Mouse (Mus musculus) frontal cortex, adult 2 months (tissue): ENCODE measurements around the gene Nphs1. TPM values are rescaled to one million over a fixed set of nuclear protein-coding genes. Genes with fewer than 3 reads are reported as not detected.
A peak's percentile ranks its signal among the peaks of the same experiment; 100 is the strongest.
"Not testable (repeated sequence)": the region's sequence is repeated elsewhere in the genome, so short reads cannot be mapped to it uniquely, and the experiment has no call there.

ENCODE experiments used
- DNase-seq, 2 experiments: peaks; one replicate each; pipeline ENCODE4 v3.0.0; 2022; ENCODE audit warnings: low spot score in 1 of 2; ENCODE audit errors: extremely low spot score in 1 of 2
- polyA plus RNA-seq: library from polyadenylated mRNA; depleted of rRNA; stranded (reverse); fragments of >200 nt; gene quantifications from 2 replicates; pipeline ENCODE4 v1.2.3, GENCODE M21; 2012

Nphs1 gene
- polyA plus RNA-seq, 1 experiment: 1.6 TPM

- no peak for DNase-seq
Measured at GRCm38 (mm10) chr7:30439734-30440133, 18.4 kb upstream of the Nphs1 start.

- DNase-seq: peak in 1 of 2 experiments; percentile 78
Measured at GRCm38 (mm10) chr7:30440697-30441096, 17.4 kb upstream of the Nphs1 start.

- no peak for DNase-seq
Measured at GRCm38 (mm10) chr7:30443696-30444095, 14.4 kb upstream of the Nphs1 start.

GRCm38 (mm10) chr7:30444154-30444970 lies 13.8 kb upstream of the Nphs1 start:
- DNase-seq: peak; percentile 61 to 75

- DNase-seq: peak in 1 of 2 experiments; percentile 83
Measured at GRCm38 (mm10) chr7:30444971-30445751, 13.0 kb upstream of the Nphs1 start, which contains the start of gene Aplp1. TSS of gene Aplp1 (minus strand) at chr7:30445535.

- no peak for DNase-seq
Measured at GRCm38 (mm10) chr7:30450241-30450640, 7.9 kb upstream of the Nphs1 start.

GRCm38 (mm10) chr7:30453327-30453726 lies 4.8 kb upstream of the Nphs1 start:
- no peak for DNase-seq

- no peak for DNase-seq
Measured at GRCm38 (mm10) chr7:30453766-30454165, 4.3 kb upstream of the Nphs1 start.

GRCm38 (mm10) chr7:30454259-30454658 lies 3.9 kb upstream of the Nphs1 start:
- no peak for DNase-seq

GRCm38 (mm10) chr7:30456487-30456886 lies 1.6 kb upstream of the Nphs1 start:
- no peak for DNase-seq

- no peak for DNase-seq
Measured at GRCm38 (mm10) chr7:30456911-30457628, 1.0 kb upstream of the Nphs1 start.

GRCm38 (mm10) chr7:30459484-30459883 lies 1.4 kb downstream of the Nphs1 start:
- DNase-seq: no peak

GRCm38 (mm10) chr7:30463568-30463967 lies 5.5 kb downstream of the Nphs1 start:
- no peak for DNase-seq

GRCm38 (mm10) chr7:30463996-30464395 lies 5.9 kb downstream of the Nphs1 start:
- no peak for DNase-seq

GRCm38 (mm10) chr7:30464816-30465300 lies 6.7 kb downstream of the Nphs1 start:
- no peak for DNase-seq

GRCm38 (mm10) chr7:30472411-30472810 lies 14.3 kb downstream of the Nphs1 start:
- DNase-seq: peak in 1 of 2 experiments; percentile 59

- no peak for DNase-seq
Measured at GRCm38 (mm10) chr7:30474999-30475398, 16.9 kb downstream of the Nphs1 start.

GRCm38 (mm10) chr7:30476136-30476535 lies 18.0 kb downstream of the Nphs1 start:
- not testable (repeated sequence) for DNase-seq

GRCm38 (mm10) chr7:30477415-30478381 lies 19.6 kb downstream of the Nphs1 start:
- peak; percentile 30 to 71 for DNase-seq

- no peak for DNase-seq
Measured at GRCm38 (mm10) chr7:30484250-30484649, 26.1 kb downstream of the Nphs1 start.
